Mouse (Mus musculus): ENCODE measurements around the gene Nusap1. TPM values are rescaled to one million over a fixed set of nuclear protein-coding genes. Genes with fewer than 3 reads are reported as not detected.
"Not testable (repeated sequence)": the region's sequence is repeated elsewhere in the genome, so short reads cannot be mapped to it uniquely, and the experiment has no call there.

Nusap1 gene
- total and polyA plus RNA-seq, 2 experiments from 2014 or later = 7.6 to 8.6 TPM

DNA sequence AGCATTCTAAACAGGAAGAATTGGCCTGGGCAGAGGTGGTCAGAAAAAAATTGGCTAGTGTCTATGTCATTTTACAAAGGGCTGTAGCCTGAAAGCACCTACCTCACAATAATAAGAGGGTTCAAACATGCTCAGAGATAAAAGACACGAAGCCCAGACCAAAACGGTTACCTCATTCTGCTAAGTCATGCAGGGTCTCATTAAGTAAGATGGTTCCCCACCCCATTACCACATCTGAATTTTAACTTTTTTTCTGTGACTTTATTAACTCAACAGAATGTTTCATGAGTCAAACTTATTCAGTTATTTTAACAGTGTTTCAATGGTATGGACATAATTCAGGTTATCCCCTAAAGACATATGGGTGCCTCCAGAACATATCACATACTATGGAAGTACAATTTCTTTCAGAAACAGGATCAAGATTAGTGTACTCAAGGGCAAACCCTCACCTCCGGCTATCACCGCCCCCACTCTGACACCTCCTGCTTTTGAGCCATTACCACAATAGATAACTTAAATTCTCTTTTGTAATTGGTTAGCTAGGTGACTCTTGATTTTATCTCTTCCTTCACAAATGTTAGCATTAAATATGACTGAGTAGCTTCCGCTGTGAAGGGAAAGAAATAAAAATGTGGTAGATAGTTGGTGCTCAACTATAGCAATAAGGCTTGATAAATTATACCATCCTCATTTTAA, 23.3 kb downstream of the Nusap1 start:
- 92% methylated on average over 5 of the region's 5 CpGs for WGBS
- Histone ChIP-seq H3K9me3 (ENCODE audit: low read length) (no peaks in the 10 kb centered on the region), H3K4me1 (ENCODE audit: insufficient read depth) (no peaks in the 10 kb centered on the region), H3K27ac (ENCODE audit: low read depth, low read length) (no peak overlapping the region), H3K4me3 (ENCODE audit: low read depth, low read length) (no peak overlapping the region), H3K9ac (no peak overlapping the region), H3K4me2 (ENCODE audit: low read depth) (no peak overlapping the region), H3K27me3 (ENCODE audit: insufficient read depth, low read length) (no peaks in the 10 kb centered on the region), H3K36me3 (ENCODE audit: insufficient read depth) (peaks cover 4% of the 10 kb centered on the region; the same call in 1 of the 2 replicates)
- DNase-seq (no peak), ATAC-seq (no peak)
- no peak for TF ChIP-seq CTCF (IDR thresholded peaks at IDR 0.05; ENCODE audit: low read depth)

DNA sequence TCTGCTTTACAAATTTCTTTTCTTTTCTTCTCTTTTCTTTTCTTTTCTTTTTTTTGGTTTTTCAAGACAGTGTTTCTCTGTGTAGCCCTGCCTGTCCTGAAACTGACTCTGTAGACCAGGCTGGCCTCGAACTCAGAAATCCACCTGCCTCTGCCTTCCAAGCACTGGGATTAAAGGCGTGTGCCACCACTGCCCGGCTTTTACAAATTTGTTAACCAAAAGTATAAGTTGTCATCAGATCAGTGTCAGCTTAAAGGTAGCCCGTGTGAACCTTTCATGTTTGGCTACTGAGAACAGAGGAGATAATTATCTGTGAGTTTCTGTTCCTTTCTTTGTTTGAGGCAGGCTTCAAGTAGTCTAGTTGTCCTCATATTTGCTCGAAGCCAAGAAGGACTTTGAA, 26.2 kb downstream of the Nusap1 start:
- TF ChIP-seq CTCF (IDR thresholded peaks at IDR 0.05; ENCODE audit: low read depth) = no peak
- no peak for DNase-seq
- Histone ChIP-seq H3K4me3 (ENCODE audit: low read depth, low read length) (no peak overlapping the region), H3K9me3 (ENCODE audit: low read length) (no peaks in the 10 kb centered on the region), H3K27ac (ENCODE audit: low read depth, low read length) (no peak overlapping the region), H3K4me2 (ENCODE audit: low read depth) (no peak overlapping the region), H3K9ac (no peak overlapping the region), H3K36me3 (ENCODE audit: insufficient read depth) (peaks cover 7% of the 10 kb centered on the region; the same call in 1 of the 2 replicates), H3K27me3 (ENCODE audit: insufficient read depth, low read length) (no peaks in the 10 kb centered on the region), H3K4me1 (ENCODE audit: insufficient read depth) (no peaks in the 10 kb centered on the region)
- ATAC-seq = no peak
- WGBS = 87% methylated on average over 5 of the region's 5 CpGs

DNA sequence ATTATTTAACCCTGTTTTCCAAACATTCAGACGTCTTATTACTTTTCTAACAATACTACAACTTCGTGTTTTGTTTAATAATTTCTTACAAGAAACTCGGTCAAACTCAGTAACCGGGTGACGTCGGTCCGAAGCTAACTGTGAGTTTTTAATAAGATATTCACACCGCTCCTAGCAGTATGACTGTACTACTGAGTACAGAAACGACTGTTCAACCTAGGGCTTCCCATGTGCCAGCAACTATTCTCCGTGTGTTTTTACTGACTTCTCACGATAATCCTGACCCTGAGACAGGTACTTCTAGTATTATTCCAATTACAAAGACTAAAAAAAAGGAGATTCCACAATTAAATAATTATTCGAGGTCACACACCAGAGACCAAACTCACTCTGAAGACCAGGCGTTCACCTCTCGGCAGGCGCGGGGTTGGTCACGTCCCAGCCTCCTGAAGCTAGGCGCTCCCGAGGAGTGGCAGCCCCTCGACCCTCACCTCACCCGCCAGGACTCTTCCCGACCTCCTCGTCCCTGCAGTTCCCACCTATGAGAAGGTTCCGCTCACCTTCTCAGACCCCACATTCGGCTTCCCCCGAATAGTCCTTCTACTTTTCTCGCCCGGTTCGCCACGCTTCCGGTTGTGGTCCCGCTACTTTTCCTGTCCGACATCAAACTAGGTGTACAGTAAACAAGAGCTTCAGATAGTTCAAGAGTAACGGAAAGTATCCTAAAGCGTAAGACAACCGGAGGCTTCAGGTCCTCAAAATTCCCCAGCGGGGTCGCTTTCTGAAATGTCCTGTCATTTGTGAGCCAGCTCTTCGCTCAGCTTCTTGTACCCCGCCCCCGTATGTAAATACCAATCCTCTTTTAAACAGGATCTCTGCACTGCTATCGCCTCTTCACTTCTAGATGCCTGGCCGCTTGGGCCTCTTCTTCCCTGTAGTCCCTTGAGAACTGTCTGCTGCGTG, 44.4 kb downstream of the Nusap1 start, which contains the start of gene Ndufaf1:
Gene Ndufaf1, minus strand, starts transcription at position 608 of the 963 bp plus-strand sequence.
- Histone ChIP-seq H3K27ac (ENCODE audit: low read depth, low read length) (no peak within 1 kb of the TSS), H3K4me2 (ENCODE audit: low read depth) (peak within 1 kb of the TSS; percentile 81), H3K27me3 (ENCODE audit: insufficient read depth, low read length) (no peaks in the 10 kb centered on the region), H3K36me3 (ENCODE audit: insufficient read depth) (peaks cover 14% of the 10 kb centered on the region), H3K9me3 (ENCODE audit: low read length) (no peaks in the 10 kb centered on the region), H3K9ac (peak within 1 kb of the TSS; percentile 56), H3K4me3 (ENCODE audit: low read depth, low read length) (peak within 1 kb of the TSS; percentile 55), H3K4me1 (ENCODE audit: insufficient read depth) (no peaks in the 10 kb centered on the region)
- peak; percentile 81 for DNase-seq
- no peak for TF ChIP-seq CTCF (IDR thresholded peaks at IDR 0.05; ENCODE audit: low read depth)
- 1% methylated on average over 44 of the region's 44 CpGs for WGBS
- ATAC-seq = peak; percentile 95

DNA sequence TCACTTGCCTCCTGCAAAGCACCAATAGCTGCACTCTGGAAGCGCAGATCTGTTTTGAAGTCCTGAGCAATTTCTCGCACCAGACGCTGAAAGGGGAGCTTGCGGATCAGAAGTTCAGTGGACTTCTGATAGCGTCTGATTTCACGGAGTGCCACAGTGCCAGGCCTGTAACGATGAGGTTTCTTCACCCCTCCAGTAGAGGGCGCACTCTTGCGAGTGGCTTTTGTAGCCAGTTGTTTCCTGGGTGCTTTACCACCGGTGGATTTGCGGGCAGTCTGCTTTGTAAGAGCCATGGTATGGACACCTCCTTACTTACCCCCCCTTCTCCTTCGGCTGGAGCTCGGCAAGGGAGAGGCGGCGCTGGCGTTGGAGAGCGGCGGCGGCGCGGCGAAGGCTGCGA, 47.6 kb downstream of the Nusap1 start:
- not testable (repeated sequence) for ATAC-seq; H3K9ac ChIP-seq; H3K4me3 ChIP-seq (ENCODE audit: low read depth, low read length); H3K36me3 ChIP-seq (ENCODE audit: insufficient read depth); H3K9me3 ChIP-seq (ENCODE audit: low read length); H3K4me1 ChIP-seq (ENCODE audit: insufficient read depth); DNase-seq; H3K27ac ChIP-seq (ENCODE audit: low read depth, low read length); H3K27me3 ChIP-seq (ENCODE audit: insufficient read depth, low read length); H3K4me2 ChIP-seq (ENCODE audit: low read depth)
- WGBS = 79% methylated on average over 19 of the region's 23 CpGs

DNA sequence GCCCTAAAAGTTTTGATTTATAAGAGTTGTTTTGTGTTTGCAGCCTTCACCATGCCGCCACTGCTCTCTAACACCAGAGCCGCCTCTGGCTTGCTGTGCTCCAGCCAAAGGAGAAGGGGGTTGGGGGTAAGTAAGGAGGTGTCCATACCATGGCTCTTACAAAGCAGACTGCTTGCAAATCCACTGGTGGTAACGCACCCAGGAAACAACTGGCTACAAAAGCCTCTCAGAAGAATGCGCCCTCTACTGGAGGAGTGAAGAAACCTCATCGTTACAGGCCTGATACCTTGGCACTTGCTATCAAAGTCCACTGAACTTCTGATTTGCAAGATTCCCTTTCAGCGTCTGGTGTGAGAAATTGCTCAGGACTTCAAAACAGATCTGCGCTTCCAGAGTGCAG, 50.9 kb downstream of the Nusap1 start:
- H3K4me1 ChIP-seq (ENCODE audit: insufficient read depth) = no peaks in the 10 kb centered on the region
- no peaks in the 10 kb centered on the region for H3K9me3 ChIP-seq (ENCODE audit: low read length)
- ATAC-seq = no peak
- DNase-seq = no peak
- H3K27me3 ChIP-seq (ENCODE audit: insufficient read depth, low read length) = no peaks in the 10 kb centered on the region
- H3K36me3 ChIP-seq (ENCODE audit: insufficient read depth) = no peaks in the 10 kb centered on the region
- no peak overlapping the region for H3K9ac ChIP-seq
- no peak overlapping the region for H3K4me2 ChIP-seq (ENCODE audit: low read depth)
- WGBS = 12% methylated on average over 7 of the region's 7 CpGs
- H3K27ac ChIP-seq (ENCODE audit: low read depth, low read length) = no peak overlapping the region
- H3K4me3 ChIP-seq (ENCODE audit: low read depth, low read length) = no peak overlapping the region
- peak; percentile 47 for TF ChIP-seq CTCF (IDR thresholded peaks at IDR 0.05; ENCODE audit: low read depth)

DNA sequence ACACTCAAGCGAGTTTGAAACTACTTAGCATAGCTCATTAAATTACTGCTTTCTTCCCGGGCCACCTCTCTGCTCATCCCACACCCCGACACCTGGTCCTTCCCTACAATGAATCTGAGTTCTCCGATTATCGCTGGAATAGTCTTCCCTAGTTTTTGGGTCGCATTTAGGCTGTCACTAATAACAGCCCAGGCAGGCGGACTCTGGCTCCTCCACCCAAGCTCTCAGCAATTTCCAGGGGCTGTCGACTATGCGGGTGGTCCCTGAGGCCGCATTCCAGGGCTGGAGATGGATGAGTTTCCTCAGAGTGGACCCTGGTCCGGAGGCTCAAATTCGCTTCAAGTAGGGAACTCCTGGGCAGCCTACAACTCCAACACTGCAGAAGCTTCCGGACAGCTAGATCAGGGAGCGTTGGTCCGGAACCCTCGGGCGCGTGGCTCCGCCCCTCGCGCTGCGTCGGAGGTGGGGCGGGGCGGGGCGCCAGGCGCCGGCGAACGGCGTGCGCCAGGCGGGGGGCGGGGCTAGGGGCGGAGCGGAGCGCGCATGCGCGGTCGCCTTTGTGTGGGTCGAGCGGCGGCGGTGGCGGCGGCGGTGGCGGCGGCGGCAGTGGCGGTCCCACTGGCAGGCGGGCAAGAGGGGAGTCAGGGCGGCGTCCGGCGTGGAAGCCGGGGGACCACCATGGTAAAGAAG, 56.6 kb downstream of the Nusap1 start, which contains the start of gene Rtf1:
Gene Rtf1, plus strand, starts transcription at position 544 of the 690 bp plus-strand sequence.
- Histone ChIP-seq H3K9ac (peak within 1 kb of the TSS; percentile 94), H3K27ac (ENCODE audit: low read depth, low read length) (peak within 1 kb of the TSS; percentile 72), H3K4me2 (ENCODE audit: low read depth) (peak within 1 kb of the TSS; percentile 87), H3K27me3 (ENCODE audit: insufficient read depth, low read length) (no peaks in the 10 kb centered on the region), H3K36me3 (ENCODE audit: insufficient read depth) (no peaks in the 10 kb centered on the region), H3K4me3 (ENCODE audit: low read depth, low read length) (peak within 1 kb of the TSS; percentile 100), H3K4me1 (ENCODE audit: insufficient read depth) (peaks cover 5% of the 10 kb centered on the region; the same call in 1 of the 2 replicates), H3K9me3 (ENCODE audit: low read length) (no peaks in the 10 kb centered on the region)
- WGBS = under 1% methylated on average over 51 of the region's 58 CpGs
- DNase-seq (peak; percentile 95), ATAC-seq (peak; percentile 97)
- no peak for TF ChIP-seq CTCF (IDR thresholded peaks at IDR 0.05; ENCODE audit: low read depth)
